Mouse (Mus musculus) hindbrain, embryonic 12.5 days (tissue): ENCODE data around the gene Trap1. TPM values are rescaled to one million over a fixed set of nuclear protein-coding genes. Genes with fewer than 3 reads are reported as not detected.

Experiments used
- ATAC-seq: fragments of 200-750 bp; cut with Nextera tagmentation; 2 replicates; pipeline ENCODE4 v1.8.0; 2017; ENCODE audit warnings: moderate TSS enrichment; ENCODE audit not compliant: low FRiP score
- H3K27ac ChIP-seq: fragments of 300-500 bp; sonication (generic); 2 replicates; pipeline ENCODE4 v1.5.1; 2016; ENCODE audit warnings: mild to moderate bottlenecking
- H3K27me3 ChIP-seq: fragments of 300-500 bp; sonication (generic); 2 replicates; pipeline ENCODE4 v1.6.1; 2016; ENCODE audit warnings: mild to moderate bottlenecking
- H3K36me3 ChIP-seq: fragments of 300-500 bp; sonication (generic); 2 replicates; pipeline ENCODE4 v1.6.1; 2016; ENCODE audit warnings: mild to moderate bottlenecking
- H3K4me1 ChIP-seq: fragments of 300-500 bp; sonication (generic); 2 replicates; pipeline ENCODE4 v1.6.1; 2016
- H3K4me2 ChIP-seq: fragments of 300-500 bp; sonication (generic); replicated peaks from 2 replicates; pipeline ENCODE4 v1.6.1; 2016; ENCODE audit warnings: mild to moderate bottlenecking
- H3K4me3 ChIP-seq: fragments of 300-500 bp; sonication (generic); 2 replicates; pipeline ENCODE4 v1.5.1; 2016; ENCODE audit warnings: mild to moderate bottlenecking
- H3K9ac ChIP-seq: fragments of 300-500 bp; sonication (generic); 2 replicates; pipeline ENCODE4 v1.6.1; 2016; ENCODE audit warnings: mild to moderate bottlenecking, moderate library complexity
- H3K9me3 ChIP-seq: fragments of 300-500 bp; sonication (generic); replicated peaks from 2 replicates; pipeline ENCODE4 v1.6.1; 2016; ENCODE audit warnings: mild to moderate bottlenecking
- WGBS: fragments of 180-500 bp; shearing (Covaris S2); methylation state at CpG from one replicate; pipeline ENCODE4 v1.1.7; 2016; 5-methylcytosine and 5-hydroxymethylcytosine counted together
- polyA plus RNA-seq: library from polyadenylated mRNA; unstranded; fragments of >200 nt; fragmentation: Nextera tagmentation; extraction: Ambion mirVana; gene quantifications from 2 replicates; pipeline ENCODE4 v1.2.1, GENCODE M21; 2016

Trap1 gene
- polyA plus RNA-seq, 1 experiment from 2014 or later = 60.6 TPM

DNA sequence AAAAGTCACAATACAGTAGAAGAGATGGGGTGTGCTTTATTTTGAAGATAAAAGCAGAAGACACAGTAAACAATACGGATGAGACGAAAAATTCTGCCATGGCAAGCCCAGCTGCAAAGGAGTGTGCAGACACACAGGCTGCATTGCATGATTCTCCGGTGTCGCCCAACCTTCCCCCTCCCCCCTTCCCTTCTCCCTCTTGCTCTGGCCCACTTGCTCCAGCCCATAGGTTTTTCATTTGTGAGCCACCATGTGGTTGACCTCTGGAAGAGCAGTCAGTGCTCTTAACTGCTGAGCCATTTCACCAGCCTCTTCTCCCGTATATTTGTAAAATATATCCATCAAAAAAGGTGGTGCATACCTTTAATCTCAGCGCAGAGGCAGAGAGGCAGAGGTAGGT is 3.3 kb downstream of the Trap1 start:
- Histone ChIP-seq H3K9me3 (no peaks in the 10 kb centered on the region), H3K4me3 (no peak overlapping the region), H3K36me3 (no peaks in the 10 kb centered on the region), H3K4me2 (no peak overlapping the region), H3K4me1 (peaks cover 8% of the 10 kb centered on the region), H3K27ac (no peak overlapping the region), H3K9ac (no peak overlapping the region), H3K27me3 (no peaks in the 10 kb centered on the region)
- ATAC-seq = no peak
- WGBS = 76% methylated on average over 6 of the region's 6 CpGs

DNA sequence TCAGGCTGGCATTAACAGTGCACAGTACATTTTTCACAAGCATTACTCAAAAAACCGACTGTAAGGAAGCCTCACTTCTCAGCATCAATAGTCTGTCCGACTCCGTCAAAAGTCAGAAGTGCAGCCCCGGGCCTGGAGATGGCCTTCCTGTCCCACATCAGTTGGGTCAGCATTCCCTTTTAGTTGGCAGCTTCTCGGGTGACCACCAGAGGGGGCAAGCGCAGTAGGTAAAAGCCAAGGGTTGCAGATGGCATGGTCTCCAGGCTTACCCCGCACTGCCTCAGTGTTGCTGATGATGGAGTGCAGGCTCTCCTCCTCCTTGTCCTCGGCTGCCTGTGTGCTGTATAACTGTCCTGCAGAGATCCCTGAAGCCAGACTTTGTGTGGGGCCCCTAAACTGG is 9.0 kb downstream of the Trap1 start:
- no peak for ATAC-seq
- Histone ChIP-seq H3K27ac (no peak overlapping the region), H3K27me3 (no peaks in the 10 kb centered on the region), H3K9me3 (no peaks in the 10 kb centered on the region), H3K4me3 (no peak overlapping the region), H3K36me3 (peaks cover 49% of the 10 kb centered on the region), H3K4me1 (no peaks in the 10 kb centered on the region), H3K4me2 (no peak overlapping the region), H3K9ac (no peak overlapping the region)
- WGBS = 63% methylated on average over 8 of the region's 8 CpGs

DNA sequence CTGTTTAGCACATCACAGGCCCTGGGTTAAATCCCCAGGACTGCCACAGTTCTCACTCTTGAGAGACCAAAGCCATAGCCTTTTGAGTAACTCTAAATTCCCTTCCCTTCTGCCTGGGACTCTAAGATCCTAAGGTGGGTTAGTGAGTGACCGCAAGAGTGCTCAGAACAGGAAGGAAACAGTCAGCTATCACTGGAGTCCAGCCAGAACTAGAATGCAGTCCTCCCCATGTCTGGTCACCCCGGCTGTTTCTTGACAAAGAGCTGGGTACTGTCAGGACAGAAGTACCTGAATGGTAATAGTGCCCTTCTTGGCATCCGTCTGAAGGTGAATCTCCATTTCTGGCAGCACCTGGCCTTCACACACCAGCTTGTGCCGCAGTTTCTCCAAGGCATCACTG is 12.7 kb downstream of the Trap1 start:
- H3K27ac ChIP-seq = no peak overlapping the region
- H3K4me1 ChIP-seq = no peaks in the 10 kb centered on the region
- WGBS = 94% methylated on average over 4 of the region's 4 CpGs
- ATAC-seq = no peak
- peaks cover 82% of the 10 kb centered on the region for H3K36me3 ChIP-seq
- H3K9me3 ChIP-seq = no peaks in the 10 kb centered on the region
- no peak overlapping the region for H3K4me3 ChIP-seq
- H3K9ac ChIP-seq = no peak overlapping the region
- no peak overlapping the region for H3K4me2 ChIP-seq
- H3K27me3 ChIP-seq = no peaks in the 10 kb centered on the region

DNA sequence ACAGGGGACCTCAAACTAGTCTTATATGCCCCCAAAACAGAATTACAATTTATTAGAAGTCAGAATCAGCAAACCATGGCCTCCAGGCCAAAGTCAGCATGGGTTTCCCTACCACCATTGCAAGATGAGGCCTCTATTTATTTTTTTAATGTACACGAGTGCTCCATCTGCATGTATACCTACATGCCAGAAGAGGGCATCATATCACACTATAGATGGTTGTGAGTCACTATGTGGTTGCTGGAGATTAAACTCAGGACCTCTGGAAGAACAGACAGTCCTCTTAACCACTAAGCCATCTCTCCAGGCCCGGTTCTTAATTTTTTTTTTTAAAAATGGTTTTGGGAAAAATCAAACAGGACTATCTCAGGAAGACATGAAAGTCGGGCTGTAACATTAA is 23.8 kb downstream of the Trap1 start:
- no peak overlapping the region for H3K4me3 ChIP-seq
- H3K4me1 ChIP-seq = no peaks in the 10 kb centered on the region
- no peaks in the 10 kb centered on the region for H3K9me3 ChIP-seq
- 79% methylated on average over 3 of the region's 3 CpGs for WGBS
- no peaks in the 10 kb centered on the region for H3K27me3 ChIP-seq
- peaks cover 84% of the 10 kb centered on the region for H3K36me3 ChIP-seq
- ATAC-seq = no peak
- no peak overlapping the region for H3K4me2 ChIP-seq
- no peak overlapping the region for H3K27ac ChIP-seq
- no peak overlapping the region for H3K9ac ChIP-seq

DNA sequence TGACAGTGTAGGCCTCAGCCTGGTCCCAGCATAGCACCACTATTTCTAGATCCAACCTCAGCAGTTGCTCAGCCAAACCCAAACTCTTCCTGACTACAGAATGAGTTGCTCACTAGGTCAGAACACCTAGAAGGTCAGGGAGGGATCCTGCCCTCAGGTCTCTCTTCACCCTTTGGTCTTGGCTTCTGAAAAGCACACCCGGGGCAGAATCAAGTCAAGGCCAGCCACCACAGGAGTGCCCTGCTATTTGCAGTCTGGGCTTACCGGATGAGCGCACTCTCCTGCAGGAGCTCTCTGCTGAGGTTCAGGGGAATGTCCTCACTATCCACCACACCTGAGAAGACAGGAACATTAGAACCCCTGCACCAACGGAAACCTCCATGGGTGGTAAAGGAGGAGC is 25.0 kb downstream of the Trap1 start:
- Histone ChIP-seq H3K4me2 (no peak overlapping the region), H3K9me3 (no peaks in the 10 kb centered on the region), H3K4me3 (no peak overlapping the region), H3K9ac (no peak overlapping the region), H3K4me1 (no peaks in the 10 kb centered on the region), H3K27ac (no peak overlapping the region), H3K36me3 (peaks cover 85% of the 10 kb centered on the region), H3K27me3 (no peaks in the 10 kb centered on the region)
- ATAC-seq = no peak
- 96% methylated on average over 4 of the region's 4 CpGs for WGBS

DNA sequence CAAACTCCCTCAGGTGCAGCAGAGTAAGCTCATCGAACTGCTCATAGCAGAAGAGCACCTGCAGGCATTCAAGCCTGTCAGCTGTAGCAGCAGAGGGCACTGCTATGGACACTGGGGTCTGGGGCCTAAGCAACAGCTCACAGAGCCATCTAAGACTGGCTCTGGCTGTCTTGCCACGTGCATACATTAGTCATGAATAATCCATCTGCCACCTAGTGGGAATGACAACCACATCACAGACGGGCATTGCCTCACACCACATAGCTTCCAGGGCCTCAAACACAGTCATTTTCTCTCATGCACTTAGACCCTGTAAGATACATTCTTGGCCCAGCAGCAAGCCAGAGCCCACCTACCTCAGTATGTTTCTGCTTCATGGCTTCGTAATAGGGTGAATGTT is 32.1 kb downstream of the Trap1 start:
- H3K4me3 ChIP-seq = no peak overlapping the region
- no peak for ATAC-seq
- H3K9ac ChIP-seq = no peak overlapping the region
- WGBS = 89% methylated on average over 4 of the region's 4 CpGs
- H3K9me3 ChIP-seq = no peaks in the 10 kb centered on the region
- H3K27me3 ChIP-seq = no peaks in the 10 kb centered on the region
- no peaks in the 10 kb centered on the region for H3K4me1 ChIP-seq
- H3K27ac ChIP-seq = no peak overlapping the region
- H3K4me2 ChIP-seq = no peak overlapping the region
- H3K36me3 ChIP-seq = peaks cover 78% of the 10 kb centered on the region

DNA sequence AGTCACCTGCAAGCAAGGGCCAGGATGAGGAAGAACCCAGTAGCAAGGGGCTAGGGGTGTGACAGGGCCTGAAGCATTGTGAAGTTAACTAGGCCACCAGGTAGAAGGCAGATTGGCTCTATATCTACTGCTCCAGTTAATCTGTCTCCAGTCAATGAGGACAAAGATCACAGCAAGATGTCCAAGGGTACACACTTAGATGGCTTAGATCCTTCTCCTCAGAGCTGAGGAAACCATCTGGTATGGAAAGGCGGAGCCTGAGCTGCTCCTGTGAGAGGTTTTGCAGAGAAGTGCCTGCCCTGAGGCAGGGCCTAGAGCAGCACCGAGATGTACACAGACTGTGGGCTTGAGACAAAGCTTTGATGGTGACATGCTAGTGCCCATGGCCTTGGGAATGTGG is 33.5 kb downstream of the Trap1 start:
- no peak overlapping the region for H3K9ac ChIP-seq
- H3K9me3 ChIP-seq = no peaks in the 10 kb centered on the region
- H3K4me1 ChIP-seq = no peaks in the 10 kb centered on the region
- H3K27ac ChIP-seq = no peak overlapping the region
- peaks cover 79% of the 10 kb centered on the region for H3K36me3 ChIP-seq
- no peak for ATAC-seq
- no peak overlapping the region for H3K4me3 ChIP-seq
- no peaks in the 10 kb centered on the region for H3K27me3 ChIP-seq
- no peak overlapping the region for H3K4me2 ChIP-seq
- WGBS = 91% methylated on average over 2 of the region's 2 CpGs

DNA sequence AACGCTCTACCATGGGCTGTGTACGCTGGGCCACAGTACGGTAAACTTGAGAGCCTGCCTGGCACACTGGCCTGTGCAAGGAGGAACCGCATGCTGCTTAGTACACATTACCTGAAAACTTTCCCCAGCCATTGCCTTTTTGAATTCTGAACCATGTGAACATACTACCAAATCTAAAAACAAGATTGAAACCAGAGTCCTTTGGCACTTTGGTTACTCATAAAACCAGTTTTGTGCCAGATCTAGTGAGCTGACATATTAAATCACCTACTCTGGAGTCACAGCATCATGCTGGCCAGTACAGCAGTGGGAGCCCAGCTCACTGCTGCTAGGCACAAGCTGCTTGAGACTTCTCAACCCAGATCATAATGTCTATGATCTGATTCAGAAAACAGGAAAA is 36.0 kb downstream of the Trap1 start:
- Histone ChIP-seq H3K9ac (no peak overlapping the region), H3K36me3 (peaks cover 78% of the 10 kb centered on the region), H3K27ac (no peak overlapping the region), H3K27me3 (no peaks in the 10 kb centered on the region), H3K4me3 (no peak overlapping the region), H3K4me1 (no peaks in the 10 kb centered on the region), H3K4me2 (no peak overlapping the region), H3K9me3 (no peaks in the 10 kb centered on the region)
- ATAC-seq = no peak
- WGBS = 96% methylated on average over 4 of the region's 4 CpGs

DNA sequence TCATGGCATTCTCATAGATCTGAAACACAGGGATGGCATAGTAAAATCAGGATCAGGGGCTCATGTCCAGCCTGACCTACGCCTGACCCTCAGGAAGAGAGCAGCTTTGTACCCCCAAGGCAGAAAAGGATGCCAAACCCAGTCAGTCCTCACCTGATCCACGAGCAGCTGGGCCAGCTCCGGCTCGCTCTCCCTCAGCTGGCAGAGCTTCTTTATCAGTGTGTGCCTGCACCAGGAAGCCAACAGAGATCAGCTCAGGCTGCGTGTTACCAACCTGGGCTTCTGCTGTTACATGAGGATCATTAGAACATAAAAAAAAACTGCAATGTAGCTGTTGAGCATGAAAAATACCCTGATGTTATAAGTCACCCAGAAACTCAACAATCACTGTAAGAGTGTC is 37.4 kb downstream of the Trap1 start:
- Histone ChIP-seq H3K36me3 (peaks cover 71% of the 10 kb centered on the region), H3K27me3 (no peaks in the 10 kb centered on the region), H3K9ac (no peak overlapping the region), H3K27ac (no peak overlapping the region), H3K4me1 (no peaks in the 10 kb centered on the region), H3K4me3 (no peak overlapping the region), H3K4me2 (no peak overlapping the region), H3K9me3 (no peaks in the 10 kb centered on the region)
- no peak for ATAC-seq
- 90% methylated on average over 5 of the region's 5 CpGs for WGBS

DNA sequence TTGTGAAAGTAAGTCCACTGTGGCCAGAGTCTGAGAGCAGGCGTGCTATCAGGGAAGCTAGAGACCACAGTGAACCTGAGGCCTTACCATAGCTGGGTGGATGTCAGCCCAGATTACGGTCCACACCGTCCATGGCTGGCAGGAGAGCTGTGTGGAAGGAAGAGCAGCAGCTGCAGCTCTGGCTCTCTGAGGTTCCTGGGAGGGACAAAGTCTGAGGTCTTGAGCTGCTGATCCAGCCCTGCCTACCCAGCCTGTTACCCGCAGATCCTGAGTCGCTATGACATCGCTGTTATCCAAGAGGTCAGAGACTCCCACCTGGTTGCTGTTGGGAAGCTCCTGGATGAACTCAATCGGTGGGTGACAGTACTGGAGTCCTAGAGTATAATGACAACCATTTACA is 39.9 kb downstream of the Trap1 start:
- Histone ChIP-seq H3K36me3 (peaks cover 51% of the 10 kb centered on the region), H3K4me2 (no peak overlapping the region), H3K4me1 (no peaks in the 10 kb centered on the region), H3K4me3 (no peak overlapping the region), H3K27ac (no peak overlapping the region), H3K9ac (no peak overlapping the region), H3K9me3 (no peaks in the 10 kb centered on the region), H3K27me3 (no peaks in the 10 kb centered on the region)
- 89% methylated on average over 7 of the region's 7 CpGs for WGBS
- no peak for ATAC-seq

DNA sequence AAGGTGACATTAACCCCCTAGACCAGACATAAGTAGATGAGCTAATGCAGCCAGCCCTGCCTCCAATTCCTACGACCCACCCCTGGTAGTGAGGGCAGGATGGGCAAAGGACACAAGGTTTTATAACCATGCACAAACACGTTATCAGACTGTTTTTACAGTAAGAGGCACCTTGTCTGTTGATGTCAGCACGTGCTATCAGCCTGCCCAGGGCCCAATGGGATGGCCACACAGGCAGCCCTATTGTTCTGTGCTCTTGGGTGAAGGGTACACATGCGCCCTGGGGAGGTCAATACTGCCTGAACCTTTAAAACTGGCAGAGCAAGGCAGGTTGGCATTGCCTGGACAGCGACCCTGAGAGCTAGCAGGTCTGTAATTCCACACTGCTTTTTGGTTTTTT is 40.8 kb downstream of the Trap1 start, which contains the start of gene Dnase1:
Dnase1 (plus strand) TSS at position 136 of the 400 bp plus-strand sequence.
- no peak within 1 kb of the TSS for H3K4me3 ChIP-seq
- H3K36me3 ChIP-seq = peaks cover 51% of the 10 kb centered on the region
- WGBS = 89% methylated on average over 5 of the region's 5 CpGs
- H3K9me3 ChIP-seq = no peaks in the 10 kb centered on the region
- H3K4me2 ChIP-seq = no peak within 1 kb of the TSS
- no peak for ATAC-seq
- no peaks in the 10 kb centered on the region for H3K4me1 ChIP-seq
- no peak within 1 kb of the TSS for H3K9ac ChIP-seq
- no peak within 1 kb of the TSS for H3K27ac ChIP-seq
- no peaks in the 10 kb centered on the region for H3K27me3 ChIP-seq

DNA sequence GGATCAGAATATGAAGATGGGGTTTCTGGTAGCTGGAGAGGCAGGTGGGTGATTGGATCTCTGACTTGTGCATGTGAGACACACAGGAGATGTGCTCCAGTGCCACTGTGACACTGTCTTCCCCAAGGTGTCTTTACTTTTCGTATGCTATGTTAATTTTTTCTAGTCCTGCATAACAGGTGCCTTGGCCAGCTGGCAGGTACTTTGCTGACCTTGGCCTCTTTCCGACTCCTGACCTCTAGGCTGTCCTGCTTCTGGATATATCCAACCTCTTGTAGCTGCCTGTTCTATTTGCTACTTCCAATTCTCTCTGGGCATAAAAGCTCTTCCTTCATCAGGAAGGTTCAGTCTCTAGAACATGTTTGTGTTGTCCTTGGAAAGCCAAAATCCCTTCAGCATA is 42.1 kb downstream of the Trap1 start:
- H3K27ac ChIP-seq = no peak overlapping the region
- WGBS = 90% methylated on average over 2 of the region's 2 CpGs
- no peak overlapping the region for H3K4me3 ChIP-seq
- no peak for ATAC-seq
- no peaks in the 10 kb centered on the region for H3K4me1 ChIP-seq
- H3K27me3 ChIP-seq = no peaks in the 10 kb centered on the region
- H3K4me2 ChIP-seq = no peak overlapping the region
- H3K9me3 ChIP-seq = no peaks in the 10 kb centered on the region
- H3K36me3 ChIP-seq = peaks cover 45% of the 10 kb centered on the region
- H3K9ac ChIP-seq = no peak overlapping the region

DNA sequence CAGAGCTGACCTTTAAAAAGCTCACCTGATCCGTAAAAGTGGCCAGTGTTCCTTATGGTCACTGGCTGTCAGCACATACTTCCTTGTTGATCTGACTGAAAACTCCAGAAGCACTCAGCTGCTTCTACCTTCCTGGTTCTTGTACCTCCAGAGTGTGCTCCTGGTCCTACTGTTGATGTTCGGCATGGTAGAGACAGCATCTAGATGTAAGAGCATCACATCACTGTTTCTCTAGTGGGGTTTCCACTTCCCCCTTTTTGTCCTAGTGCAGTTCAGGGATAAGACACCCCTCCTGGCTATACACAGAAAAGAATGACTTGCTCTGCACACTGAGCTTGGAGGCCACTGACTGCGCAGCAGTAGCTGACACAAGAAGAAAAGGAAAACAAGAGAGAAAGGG is 43.2 kb downstream of the Trap1 start:
- peaks cover 34% of the 10 kb centered on the region for H3K36me3 ChIP-seq
- no peak overlapping the region for H3K4me3 ChIP-seq
- no peaks in the 10 kb centered on the region for H3K27me3 ChIP-seq
- 88% methylated on average over 3 of the region's 3 CpGs for WGBS
- no peak overlapping the region for H3K27ac ChIP-seq
- no peak overlapping the region for H3K4me2 ChIP-seq
- no peaks in the 10 kb centered on the region for H3K4me1 ChIP-seq
- no peak overlapping the region for H3K9ac ChIP-seq
- no peaks in the 10 kb centered on the region for H3K9me3 ChIP-seq
- ATAC-seq = no peak

DNA sequence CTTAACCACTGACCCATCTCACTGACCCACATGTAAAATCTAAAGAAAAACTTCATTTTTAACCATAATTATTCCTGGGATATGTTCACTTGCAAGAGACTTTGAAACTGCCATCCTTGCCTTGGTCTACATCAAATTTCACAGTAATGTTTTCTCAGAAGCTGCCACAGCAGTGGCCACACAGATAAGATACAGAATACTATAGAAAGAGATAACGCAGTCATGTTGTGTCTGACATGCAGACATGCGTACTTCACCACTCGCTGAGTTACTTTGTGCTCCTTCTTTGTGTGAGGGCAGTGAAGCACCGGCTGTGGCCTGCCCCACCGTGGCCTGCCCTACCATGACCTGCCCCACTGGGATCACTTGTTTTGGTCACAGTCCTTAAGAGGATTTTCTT is 43.7 kb downstream of the Trap1 start:
- Histone ChIP-seq H3K36me3 (peaks cover 29% of the 10 kb centered on the region), H3K9me3 (no peaks in the 10 kb centered on the region), H3K4me2 (no peak overlapping the region), H3K9ac (no peak overlapping the region), H3K27ac (no peak overlapping the region), H3K4me1 (no peaks in the 10 kb centered on the region), H3K27me3 (no peaks in the 10 kb centered on the region), H3K4me3 (no peak overlapping the region)
- ATAC-seq = no peak
- 69% methylated on average over 5 of the region's 5 CpGs for WGBS
